In genomic region chr19:52632501-52632900, GRCm38 (mm10) we compare ENCODE assay signal across 19 mouse cellular contexts.
DNase-seq lines count a peak whose midpoint lies in the region; ATAC-seq and TF ChIP-seq lines count a peak whose summit lies in the region.
"Had no signal": no experiment of that assay in that cellular context is flagged by ENCODE, and none has a peak within 500 bp of the region (broad histone marks: within the 10 kb centered on the region; RNA-seq: fewer than 3 reads in every experiment).

No protein-coding gene starts in this region.

- no peaks in the 10 kb centered on the region for H3K79me3 ChIP-seq in C2C12 (ENCODE audit: low read depth)

- no peak overlapping the region for H3ac ChIP-seq in C2C12 (ENCODE audit: control insufficient read depth, insufficient read length, low read depth)

- CTCF ChIA-PET in Patski (lab: Charles Lee) = interaction anchor here (1.9 kb wide), 1 partner anchor 13 kb away, joined by 5 read pairs; no protein-coding TSS in a partner anchor

- DNase-seq in heart, postnatal 0 days (ENCODE audit: low spot score) = peak; percentile 9
- DNase-seq in Patski (ENCODE audit: low read depth, low spot score) = peak; percentile 74
- DNase-seq in skeletal muscle tissue, adult 2 months (ENCODE audit: low read depth, low spot score) = peak; percentile 23
- DNase-seq in adrenal gland, adult (ENCODE audit: inconsistent age in 2 of 2, low spot score in 1 of 2) = no peak
- DNase-seq in kidney, adult 9 months = no peak
- DNase-seq: adrenal gland, adult 2 months; cerebellum, adult 9-11 months; liver, postnatal 0 days; lung, postnatal 4 days; right cerebral cortex, postnatal 14 days; thymus, postnatal 14 days had no signal

- in situ Hi-C loops in Patski (cut with MboI; ENCODE audit: low pct_unique_long_range_greater_than_20kb) = no loop called here

- no peaks in the 10 kb centered on the region for H3K4me1 ChIP-seq in heart, postnatal 0 days (ENCODE audit: control insufficient read depth, insufficient read depth)
- no peaks in the 10 kb centered on the region for H3K4me1 ChIP-seq in heart, embryonic 11.5 days (ENCODE audit: control insufficient read depth, insufficient read depth, low read length)
- H3K4me1 ChIP-seq: embryonic facial prominence, embryonic 13.5 days had no signal

- POLR2A ChIA-PET in Patski (lab: Charles Lee) = no interaction called here

- no peak overlapping the region for H3K4me3 ChIP-seq in heart, postnatal 0 days (ENCODE audit: low read depth, low read length)
- no peak overlapping the region for H3K4me3 ChIP-seq in heart, embryonic 11.5 days (ENCODE audit: low read depth, low read length)
- no peak overlapping the region for H3K4me3 ChIP-seq in C2C12 (ENCODE audit: insufficient read depth, poor library complexity, severe bottlenecking)
- H3K4me3 ChIP-seq: embryonic facial prominence, embryonic 13.5 days had no signal

- TF ChIP-seq EP300 in heart, postnatal 0 days (IDR thresholded peaks at IDR 0.05; ENCODE audit: low read depth) = no peak

- H3K9ac ChIP-seq in heart, postnatal 0 days (replicated peaks; ENCODE audit: low read depth, low read length) = no peak overlapping the region
- no peak overlapping the region for H3K9ac ChIP-seq in heart, embryonic 11.5 days (ENCODE audit: low read depth, low read length)
- H3K9ac ChIP-seq: embryonic facial prominence, embryonic 13.5 days; liver, postnatal 0 days had no signal

- H3K27me3 ChIP-seq in heart, postnatal 0 days (ENCODE audit: control insufficient read depth, insufficient read depth, low read length) = no peaks in the 10 kb centered on the region
- no peaks in the 10 kb centered on the region for H3K27me3 ChIP-seq in heart, embryonic 11.5 days (ENCODE audit: control insufficient read depth, insufficient read depth, low read length)
- no peaks in the 10 kb centered on the region for H3K27me3 ChIP-seq in C2C12 (ENCODE audit: control insufficient read depth, insufficient read depth, insufficient read length)
- no peaks in the 10 kb centered on the region for H3K27me3 ChIP-seq in Patski
- H3K27me3 ChIP-seq: embryonic facial prominence, embryonic 13.5 days had no signal

- H3K36me3 ChIP-seq in heart, postnatal 0 days (replicated peaks; ENCODE audit: control insufficient read depth, insufficient read depth, low read length) = no peaks in the 10 kb centered on the region
- no peaks in the 10 kb centered on the region for H3K36me3 ChIP-seq in heart, embryonic 11.5 days (ENCODE audit: control insufficient read depth, insufficient read depth, low read length)
- no peaks in the 10 kb centered on the region for H3K36me3 ChIP-seq in C2C12 (ENCODE audit: control insufficient read depth, insufficient read depth)
- H3K36me3 ChIP-seq: embryonic facial prominence, embryonic 13.5 days; G1E had no signal

- no peak for ATAC-seq in heart, postnatal 0 days (ENCODE audit: insufficient read depth, low read depth)
- no peak for ATAC-seq in heart, embryonic 11.5 days (replicated peaks; ENCODE audit: insufficient number of reproducible peaks, low FRiP score, low TSS enrichment)
- peak; percentile 90 for ATAC-seq in Patski
- ATAC-seq: hindbrain, postnatal 0 days; intestine, postnatal 0 days; liver, postnatal 0 days; midbrain, embryonic 16.5 days had no signal

- H3K9me3 ChIP-seq in heart, postnatal 0 days (replicated peaks; ENCODE audit: control insufficient read depth, low read length) = no peaks in the 10 kb centered on the region
- H3K9me3 ChIP-seq in heart, embryonic 11.5 days (replicated peaks; ENCODE audit: control insufficient read depth, low read length) = no peaks in the 10 kb centered on the region
- H3K9me3 ChIP-seq: embryonic facial prominence, embryonic 13.5 days had no signal

- no peaks in the 10 kb centered on the region for H3K79me2 ChIP-seq in C2C12 (ENCODE audit: control insufficient read depth, insufficient read depth)

- H3K4me2 ChIP-seq in heart, postnatal 0 days (ENCODE audit: low read depth, low read length) = no peak overlapping the region
- H3K4me2 ChIP-seq in heart, embryonic 11.5 days = no peak overlapping the region
- H3K4me2 ChIP-seq: embryonic facial prominence, embryonic 13.5 days had no signal

- TF ChIP-seq CTCF in heart, postnatal 0 days (IDR thresholded peaks at IDR 0.05; ENCODE audit: low read depth) = no peak
- TF ChIP-seq CTCF in C2C12 (IDR thresholded peaks at IDR 0.05; ENCODE audit: control insufficient read depth, insufficient read depth, insufficient read length) (no peak), Patski (IDR thresholded peaks at IDR 0.05) (no peak)

- 39% methylated on average over 4 of the region's 4 CpGs for WGBS in heart, postnatal 0 days
- WGBS in heart, embryonic 11.5 days (ENCODE audit: insufficient replicate concordance) = 60% methylated on average over 4 of the region's 4 CpGs

- H3K27ac ChIP-seq in heart, postnatal 0 days (ENCODE audit: low read depth) = no peak overlapping the region
- no peak overlapping the region for H3K27ac ChIP-seq in heart, embryonic 11.5 days (ENCODE audit: low read depth, low read length)
- H3K27ac ChIP-seq: embryonic facial prominence, embryonic 13.5 days; hindbrain, postnatal 0 days; kidney, postnatal 0 days had no signal

TF ChIP-seq in C2C12, 6 proteins besides CTCF, POLR2A, EP300 and RAD21:
- peak; percentile 37 for TF ChIP-seq CEBPB (IDR thresholded peaks at IDR 0.05; ENCODE audit: low read depth)
- no peak for TF ChIP-seq FOSL1 (IDR thresholded peaks at IDR 0.05; ENCODE audit: insufficient read depth, low read length, poor library complexity, severe bottlenecking)

Comparison
In these comparisons a context has a peak if more than half of its experiments do, and no peak if none do; other contexts are left out.
1. DNase-seq: peak in heart, postnatal 0 days (single experiment), Patski (single experiment) and skeletal muscle tissue, adult 2 months (single experiment); none in adrenal gland, adult (0 of 2) and kidney, adult 9 months (single experiment).